Comparison of ENCODE assay signal across 17 mouse cellular contexts in the genomic region with DNA sequence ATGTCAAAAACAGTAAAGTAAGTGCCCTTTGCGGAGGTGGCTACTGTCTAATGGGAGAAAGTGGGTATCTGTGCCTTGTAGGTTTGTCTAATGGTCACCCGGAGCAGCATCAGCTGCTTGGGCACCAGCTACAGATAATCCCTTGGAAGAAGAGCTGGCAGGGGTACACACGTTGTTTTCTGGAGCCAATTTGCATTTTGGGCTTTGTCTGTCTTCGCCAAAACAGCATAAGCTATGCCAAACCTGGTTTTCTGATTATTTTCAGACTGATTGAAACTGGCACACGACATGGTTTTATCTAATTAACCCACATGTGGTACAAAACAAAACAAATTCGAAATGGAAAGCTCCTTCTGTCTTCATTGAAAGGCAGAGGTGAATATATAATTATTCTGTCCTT. TPM values are rescaled to one million over a fixed set of nuclear protein-coding genes. Genes with fewer than 3 reads are reported as not detected.
A peak's percentile ranks its signal among the peaks of the same experiment; 100 is the strongest.
DNase-seq lines count a peak whose midpoint lies in the region; ATAC-seq and TF ChIP-seq lines count a peak whose summit lies in the region.
"Had no signal": no experiment of that assay in that cellular context is flagged by ENCODE, and none has a peak within 500 bp of the region (broad histone marks: within the 10 kb centered on the region; RNA-seq: fewer than 3 reads in every experiment).

No protein-coding gene starts in this region.

- H3K4me2 ChIP-seq in forebrain, embryonic 15.5 days (replicated peaks): no peak overlapping the region
- no peak overlapping the region for H3K4me2 ChIP-seq in midbrain, postnatal 0 days (ENCODE audit: low read depth, low read length, poor library complexity, severe bottlenecking)
- no peak overlapping the region for H3K4me2 ChIP-seq in midbrain, embryonic 16.5 days (ENCODE audit: low read length)
- H3K4me2 ChIP-seq: embryonic facial prominence, embryonic 13.5 days; heart, embryonic 12.5 days; liver, embryonic 13.5 days; lung, embryonic 15.5 days; midbrain, embryonic 12.5 days had no signal

- no peak overlapping the region for H3K4me3 ChIP-seq in forebrain, embryonic 15.5 days
- no peak overlapping the region for H3K4me3 ChIP-seq in forebrain, embryonic 10.5 days
- no peak overlapping the region for H3K4me3 ChIP-seq in midbrain, postnatal 0 days (ENCODE audit: low read depth, low read length)
- no peak overlapping the region for H3K4me3 ChIP-seq in midbrain, embryonic 16.5 days (ENCODE audit: low read depth, low read length)
- H3K4me3 ChIP-seq: embryonic facial prominence, embryonic 13.5 days; heart, embryonic 12.5 days; liver, embryonic 13.5 days; lung, embryonic 15.5 days; midbrain, embryonic 12.5 days had no signal

- TF ChIP-seq CTCF in midbrain, postnatal 0 days (IDR thresholded peaks at IDR 0.05): no peak

- H3K27ac ChIP-seq in forebrain, embryonic 15.5 days (replicated peaks): 0 out of 2 replicates have a peak overlapping the region, but pooled peaks have one; percentile 43
- no peak overlapping the region for H3K27ac ChIP-seq in forebrain, embryonic 10.5 days
- no peak overlapping the region for H3K27ac ChIP-seq in midbrain, postnatal 0 days (ENCODE audit: low read depth, low read length)
- H3K27ac ChIP-seq in midbrain, embryonic 16.5 days (ENCODE audit: low read length): no peak overlapping the region
- H3K27ac ChIP-seq: embryonic facial prominence, embryonic 13.5 days; liver, embryonic 13.5 days; lung, embryonic 15.5 days; macrophage; midbrain, embryonic 12.5 days had no signal

- H3K36me3 ChIP-seq in forebrain, embryonic 15.5 days: no peaks in the 10 kb centered on the region
- H3K36me3 ChIP-seq in forebrain, embryonic 10.5 days (replicated peaks): no peaks in the 10 kb centered on the region
- no peaks in the 10 kb centered on the region for H3K36me3 ChIP-seq in midbrain, postnatal 0 days (ENCODE audit: insufficient read depth, low read length)
- H3K36me3 ChIP-seq in midbrain, embryonic 16.5 days (ENCODE audit: control insufficient read depth, insufficient read depth, low read length): no peaks in the 10 kb centered on the region
- H3K36me3 ChIP-seq: embryonic facial prominence, embryonic 13.5 days; heart, embryonic 12.5 days; liver, embryonic 13.5 days; lung, embryonic 15.5 days; midbrain, embryonic 12.5 days had no signal

- no peak overlapping the region for H3K9ac ChIP-seq in forebrain, embryonic 15.5 days (replicated peaks)
- H3K9ac ChIP-seq in midbrain, postnatal 0 days (replicated peaks; ENCODE audit: low read length, poor library complexity, severe bottlenecking): no peak overlapping the region
- no peak overlapping the region for H3K9ac ChIP-seq in midbrain, embryonic 16.5 days (ENCODE audit: low read depth, low read length)
- H3K9ac ChIP-seq: embryonic facial prominence, embryonic 13.5 days; heart, embryonic 12.5 days; liver, embryonic 13.5 days; lung, embryonic 15.5 days; midbrain, embryonic 12.5 days had no signal

- peak; percentile 29; the same call in 1 of the 2 replicates for ATAC-seq in forebrain, embryonic 15.5 days (replicated peaks)
- no peak for ATAC-seq in midbrain, postnatal 0 days (ENCODE audit: low FRiP score)
- no peak for ATAC-seq in midbrain, embryonic 16.5 days

- DNase-seq in forebrain, embryonic 10.5 days (ENCODE audit: extremely low spot score, low spot score): no peak
- peak; percentile 77 for DNase-seq in midbrain, postnatal 0 days (ENCODE audit: low spot score)
- peak; percentile 22 for DNase-seq in cerebellum, adult 9-11 months
- peak; percentile 13 for DNase-seq in retina, postnatal 7 days (ENCODE audit: low read depth, low spot score)
- DNase-seq in yolk sac, embryonic 10.5 days (ENCODE audit: low spot score): no peak
- no peak for DNase-seq in embryo, embryonic 9.5 days (ENCODE audit: extremely low spot score)
- DNase-seq: heart, postnatal 36 days; kidney, adult 2 months; kidney, postnatal 25 days; liver, embryonic 13.5 days had no signal

- H3K4me1 ChIP-seq in forebrain, embryonic 15.5 days: peaks cover 13% of the 10 kb centered on the region; the same call in 1 of the 2 replicates
- H3K4me1 ChIP-seq in forebrain, embryonic 10.5 days: 0 out of 2 replicates have a peak, but pooled peaks cover 3% of the 10 kb centered on the region
- no peaks in the 10 kb centered on the region for H3K4me1 ChIP-seq in midbrain, postnatal 0 days (ENCODE audit: insufficient read depth, low read length)
- no peaks in the 10 kb centered on the region for H3K4me1 ChIP-seq in midbrain, embryonic 16.5 days (ENCODE audit: control insufficient read depth, insufficient read depth, low read length)
- H3K4me1 ChIP-seq: embryonic facial prominence, embryonic 13.5 days; heart, embryonic 12.5 days; liver, embryonic 13.5 days; lung, embryonic 15.5 days; midbrain, embryonic 12.5 days had no signal

- no peaks in the 10 kb centered on the region for H3K27me3 ChIP-seq in forebrain, embryonic 15.5 days
- H3K27me3 ChIP-seq in forebrain, embryonic 10.5 days (ENCODE audit: poor library complexity, severe bottlenecking): no peaks in the 10 kb centered on the region
- no peaks in the 10 kb centered on the region for H3K27me3 ChIP-seq in midbrain, postnatal 0 days (ENCODE audit: insufficient read depth, low read length)
- H3K27me3 ChIP-seq in midbrain, embryonic 16.5 days (ENCODE audit: control insufficient read depth, insufficient read depth, low read depth, low read length): no peaks in the 10 kb centered on the region
- H3K27me3 ChIP-seq: embryonic facial prominence, embryonic 13.5 days; heart, embryonic 12.5 days; liver, embryonic 13.5 days; lung, embryonic 15.5 days; midbrain, embryonic 12.5 days had no signal

- H3K9me3 ChIP-seq in forebrain, embryonic 15.5 days: no peaks in the 10 kb centered on the region
- no peaks in the 10 kb centered on the region for H3K9me3 ChIP-seq in forebrain, embryonic 10.5 days
- H3K9me3 ChIP-seq in midbrain, postnatal 0 days (ENCODE audit: low read length): no peaks in the 10 kb centered on the region
- H3K9me3 ChIP-seq in midbrain, embryonic 16.5 days (replicated peaks; ENCODE audit: control insufficient read depth, low read length, poor library complexity, severe bottlenecking): no peaks in the 10 kb centered on the region
- H3K9me3 ChIP-seq: embryonic facial prominence, embryonic 13.5 days; heart, embryonic 12.5 days; liver, embryonic 13.5 days; lung, embryonic 15.5 days; midbrain, embryonic 12.5 days had no signal

- 30% methylated on average over 6 of the region's 6 CpGs for WGBS in forebrain, embryonic 15.5 days
- WGBS in forebrain, embryonic 10.5 days: 82% methylated on average over 6 of the region's 6 CpGs
- WGBS in midbrain, postnatal 0 days: 51% methylated on average over 6 of the region's 6 CpGs
- WGBS in midbrain, embryonic 16.5 days: 50% methylated on average over 6 of the region's 6 CpGs

RNA-seq across cellular contexts. Expression of gene Dnajc15, which starts 7.7 kb away (rescaled TPM):
- polyA plus RNA-seq in forebrain, embryonic 15.5 days (2015; fragmentation: Nextera tagmentation; extraction: Ambion mirVana): 61.4 and 64.4 TPM in 2 replicates
- polyA plus RNA-seq in forebrain, embryonic 10.5 days (2016; fragmentation: Nextera tagmentation; extraction: Ambion mirVana): 119 and 127 TPM in 2 replicates
- 16.0 and 21.8 TPM in 2 replicates for total RNA-seq in midbrain, postnatal 0 days (2014; rRNA removed)
- polyA plus RNA-seq in midbrain, postnatal 0 days (2015; fragmentation: Nextera tagmentation; extraction: Ambion mirVana): 96.0 and 105 TPM in 2 replicates
- polyA plus RNA-seq in midbrain, embryonic 16.5 days (2015; fragmentation: Nextera tagmentation; extraction: Ambion mirVana): 79.3 and 90.1 TPM in 2 replicates

RNA-seq across cellular contexts. Expression of gene Epsti1, which starts 21.4 kb away (rescaled TPM):
- 0.20 and 0.34 TPM in 2 replicates for polyA plus RNA-seq in forebrain, embryonic 15.5 days (2015; fragmentation: Nextera tagmentation; extraction: Ambion mirVana)
- not detected in 2 replicates for polyA plus RNA-seq in forebrain, embryonic 10.5 days (2016; fragmentation: Nextera tagmentation; extraction: Ambion mirVana)
- 1.0 and 1.7 TPM in 2 replicates for total RNA-seq in midbrain, postnatal 0 days (2014; rRNA removed)
- polyA plus RNA-seq in midbrain, postnatal 0 days (2015; fragmentation: Nextera tagmentation; extraction: Ambion mirVana): 0.66 and 0.68 TPM in 2 replicates
- polyA plus RNA-seq in midbrain, embryonic 16.5 days (2015; fragmentation: Nextera tagmentation; extraction: Ambion mirVana): 0.32 TPM in 1 of 2 replicates, not detected in the other

Comparison
In these comparisons a context has a peak if more than half of its experiments do, and no peak if none do; other contexts are left out.
1. DNase-seq: peak in midbrain, postnatal 0 days (single experiment), cerebellum, adult 9-11 months (single experiment) and retina, postnatal 7 days (single experiment); none in forebrain, embryonic 10.5 days (single experiment), yolk sac, embryonic 10.5 days (single experiment) and embryo, embryonic 9.5 days (single experiment).